Mouse (Mus musculus) limb, embryonic 14.5 days (tissue): ENCODE results near the gene Dhrs13. TPM values are rescaled to one million over a fixed set of nuclear protein-coding genes. Genes with fewer than 3 reads are reported as not detected.

ENCODE experiments used
- ATAC-seq: fragments of 200-750 bp; cut with Nextera tagmentation; 2 replicates; pipeline ENCODE4 v1.8.0; 2017; ENCODE audit warnings: low read depth, moderate number of reproducible peaks, moderate TSS enrichment; ENCODE audit not compliant: low FRiP score
- DNase-seq: peaks from one replicate; pipeline ENCODE4 v3.0.0-alpha.2; 2015; ENCODE audit warnings: low spot score
- H3K27ac ChIP-seq: fragments of 300-500 bp; sonication (generic); replicated peaks from 2 replicates; pipeline ENCODE4 v1.5.1; 2014; ENCODE audit warnings: low read depth, mild to moderate bottlenecking, low read length, moderate library complexity, mixed read lengths
- H3K27me3 ChIP-seq: fragments of 300-500 bp; sonication (generic); 2 replicates; pipeline ENCODE4 v1.6.1; 2014; ENCODE audit warnings: low read length, mixed read lengths; ENCODE audit not compliant: control insufficient read depth, insufficient read depth
- H3K36me3 ChIP-seq: fragments of 300-500 bp; sonication (generic); 2 replicates; pipeline ENCODE4 v1.6.1; 2014; ENCODE audit warnings: mild to moderate bottlenecking, low read length, moderate library complexity, mixed read lengths; ENCODE audit not compliant: control insufficient read depth, insufficient read depth
- H3K4me1 ChIP-seq: fragments of 300-500 bp; sonication (generic); 2 replicates; pipeline ENCODE4 v1.6.1; 2014; ENCODE audit warnings: antibody characterized with exemption, low read length, mixed read lengths; ENCODE audit not compliant: control insufficient read depth, insufficient read depth
- H3K4me2 ChIP-seq: fragments of 300-500 bp; sonication (generic); replicated peaks from 2 replicates; pipeline ENCODE4 v1.6.1; 2014; ENCODE audit warnings: low read depth, mild to moderate bottlenecking, low read length, moderate library complexity; ENCODE audit not compliant: severe bottlenecking
- H3K4me3 ChIP-seq: fragments of 300-500 bp; sonication (generic); replicated peaks from 2 replicates; pipeline ENCODE4 v1.5.1; 2014; ENCODE audit warnings: low read length
- H3K9ac ChIP-seq: fragments of 300-500 bp; sonication (generic); 2 replicates; pipeline ENCODE4 v1.6.1; 2014; ENCODE audit warnings: mild to moderate bottlenecking, low read depth, low read length, moderate library complexity; ENCODE audit not compliant: severe bottlenecking
- H3K9me3 ChIP-seq: fragments of 300-500 bp; sonication (generic); 2 replicates; pipeline ENCODE4 v1.6.1; 2016; ENCODE audit warnings: low read length; ENCODE audit not compliant: control insufficient read depth
- POLR2A ChIP-seq: fragments of 200-500 bp; IDR thresholded peaks from 2 replicates; pipeline ENCODE4 v1.8.0; 2012; ENCODE audit warnings: inconsistent platforms, mild to moderate bottlenecking, moderate library complexity, borderline replicate concordance; ENCODE audit not compliant: insufficient read depth, insufficient read length; ENCODE audit errors: extremely low read depth
- WGBS: fragments of 180-500 bp; shearing (Covaris S2); extraction: QIAGEN DNeasy Blood & Tissue Kit; methylation state at CpG from one replicate; pipeline ENCODE4 v1.1.7; 2014; 5-methylcytosine and 5-hydroxymethylcytosine counted together
- polyA plus RNA-seq, 2 experiments: library from polyadenylated mRNA; depleted of rRNA in 1 of 2; stranded (reverse) in 1 of 2; unstranded in 1 of 2; fragments of >200 nt; fragmentation: Nextera tagmentation in 1 of 2; extraction: Ambion mirVana in 1 of 2; gene quantifications; 2 replicates each; pipeline versions ENCODE4 v1.2.1 to v1.2.3; 2012 to 2014

The Dhrs13 gene
- polyA plus RNA-seq (2012; rRNA removed) (14.7 and 18.2 TPM in 2 replicates), polyA plus RNA-seq (2014; fragmentation: Nextera tagmentation; extraction: Ambion mirVana) (22.4 and 23.6 TPM in 2 replicates)

GRCm38 (mm10) chr11:78031947-78032808 lies at the start of gene Dhrs13:
Dhrs13 (plus strand) TSS chr11:78032280.
- under 1% methylated on average over 69 of the region's 96 CpGs for WGBS
- H3K27ac ChIP-seq = peak within 1 kb of the TSS; percentile 87
- peak within 1 kb of the TSS; percentile 68 for H3K4me3 ChIP-seq
- peaks cover 46% of the 10 kb centered on the region for H3K36me3 ChIP-seq
- DNase-seq (peak; percentile 82), ATAC-seq (peak; percentile 91)
- H3K4me2 ChIP-seq = peak within 1 kb of the TSS; percentile 72
- H3K4me1 ChIP-seq = peaks cover 9% of the 10 kb centered on the region
- no peaks in the 10 kb centered on the region for H3K9me3 ChIP-seq
- H3K27me3 ChIP-seq = no peaks in the 10 kb centered on the region
- H3K9ac ChIP-seq = peak within 1 kb of the TSS; percentile 81
- 0 out of 2 replicates have a peak, but pooled peaks have one; percentile 64 for TF ChIP-seq POLR2A

GRCm38 (mm10) chr11:77982441-77982905 lies 49.6 kb upstream of the Dhrs13 start, which contains the start of gene Phf12:
Phf12 (plus strand) TSS chr11:77982754.
- Histone ChIP-seq H3K27me3 (no peaks in the 10 kb centered on the region), H3K9me3 (no peaks in the 10 kb centered on the region), H3K27ac (peak within 1 kb of the TSS; percentile 89), H3K4me2 (peak within 1 kb of the TSS; percentile 73), H3K4me1 (peaks cover 10% of the 10 kb centered on the region; the same call in 1 of the 2 replicates), H3K4me3 (peak within 1 kb of the TSS; percentile 99), H3K9ac (peak within 1 kb of the TSS; percentile 89), H3K36me3 (peaks cover 18% of the 10 kb centered on the region)
- under 1% methylated on average over 32 of the region's 62 CpGs for WGBS
- TF ChIP-seq POLR2A = 0 out of 2 replicates have a peak, but pooled peaks have one; percentile 17
- ATAC-seq = peak; percentile 90
- peak; percentile 99 for DNase-seq

- Histone ChIP-seq H3K9ac (peak overlapping the region; percentile 89), H3K36me3 (peaks cover 27% of the 10 kb centered on the region), H3K4me2 (peak overlapping the region; percentile 73), H3K9me3 (no peaks in the 10 kb centered on the region), H3K4me1 (peaks cover 10% of the 10 kb centered on the region; the same call in 1 of the 2 replicates), H3K27me3 (no peaks in the 10 kb centered on the region), H3K4me3 (peak overlapping the region; percentile 99), H3K27ac (peak overlapping the region; percentile 89)
- no peak for TF ChIP-seq POLR2A
- ATAC-seq (no peak), DNase-seq (peak; percentile 20)
- 0% methylated on average over 26 of the region's 32 CpGs for WGBS
Measured at GRCm38 (mm10) chr11:77983191-77983936, 48.7 kb upstream of the Dhrs13 start.

- Histone ChIP-seq H3K9ac (peak overlapping the region; percentile 89), H3K27me3 (no peaks in the 10 kb centered on the region), H3K4me2 (peak overlapping the region; percentile 73), H3K4me3 (peak overlapping the region; percentile 99), H3K27ac (peak overlapping the region; percentile 89), H3K36me3 (peaks cover 35% of the 10 kb centered on the region), H3K4me1 (peaks cover 10% of the 10 kb centered on the region; the same call in 1 of the 2 replicates), H3K9me3 (no peaks in the 10 kb centered on the region)
- peak; percentile 49 for DNase-seq
- ATAC-seq = no peak
- TF ChIP-seq POLR2A = peak; percentile 46; the same call in 1 of the 2 replicates
- WGBS = under 1% methylated on average over 42 of the region's 63 CpGs
Measured at GRCm38 (mm10) chr11:77983937-77984835, 47.9 kb upstream of the Dhrs13 start.
